Mouse (Mus musculus): ENCODE results near the gene Mab21l3. TPM values are rescaled to one million over a fixed set of nuclear protein-coding genes. Genes with fewer than 3 reads are reported as not detected.

The Mab21l3 gene
- not detected for total RNA-seq (2022)

DNA sequence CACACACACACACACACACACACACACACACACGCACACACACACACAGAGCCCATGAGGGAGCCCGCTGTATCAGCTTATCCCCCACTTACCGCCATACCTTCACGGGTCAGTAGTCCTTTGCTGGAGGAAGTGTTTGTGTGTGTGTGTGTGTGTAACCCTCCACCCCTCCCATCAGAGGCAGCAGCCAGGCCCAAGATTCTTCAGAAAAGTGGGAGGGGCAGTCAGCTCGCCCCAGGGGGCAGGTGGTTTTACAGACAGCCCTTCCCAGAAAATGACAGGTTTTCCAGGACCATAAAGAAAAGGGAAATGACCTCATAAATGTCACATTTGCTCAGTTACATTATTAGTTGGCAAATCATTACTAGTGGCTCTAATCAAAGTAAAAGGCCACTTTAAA is at the start of gene Mab21l3:
Gene Mab21l3 (minus strand): TSS at position 144 of the 400 bp plus-strand sequence.
- no peak for DNase-seq (ENCODE audit: low spot score in 2 of 2)

DNA sequence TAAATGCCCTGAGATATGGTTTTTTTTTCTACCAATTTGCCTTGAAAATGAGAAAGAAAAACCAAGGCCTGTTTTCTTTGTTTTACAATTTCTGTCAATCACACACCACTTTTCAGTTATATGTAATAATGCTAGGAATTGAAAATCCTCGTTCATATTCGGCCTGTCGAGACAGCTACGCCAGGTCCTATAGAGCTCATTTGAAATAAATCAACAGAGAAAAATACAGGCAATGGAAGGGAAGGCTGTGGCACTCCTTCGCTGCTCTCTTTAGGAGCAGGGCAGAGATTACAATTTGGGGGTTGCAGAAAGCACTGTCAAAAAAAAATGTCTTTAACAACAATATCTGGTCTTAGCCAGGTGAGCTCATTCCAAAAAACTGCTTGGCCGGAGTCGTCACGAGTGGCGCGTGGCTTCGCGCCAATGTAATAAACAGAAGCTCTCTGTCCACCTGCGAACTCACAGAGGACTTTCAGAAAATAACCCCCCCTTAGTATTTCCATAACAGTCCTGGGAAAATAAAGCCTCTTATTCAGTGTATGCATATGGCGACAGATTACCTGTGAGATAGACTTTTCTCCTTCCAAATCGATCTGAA is 48.7 kb upstream of the Mab21l3 start:
- no peak for DNase-seq (ENCODE audit: low spot score in 2 of 2)

DNA sequence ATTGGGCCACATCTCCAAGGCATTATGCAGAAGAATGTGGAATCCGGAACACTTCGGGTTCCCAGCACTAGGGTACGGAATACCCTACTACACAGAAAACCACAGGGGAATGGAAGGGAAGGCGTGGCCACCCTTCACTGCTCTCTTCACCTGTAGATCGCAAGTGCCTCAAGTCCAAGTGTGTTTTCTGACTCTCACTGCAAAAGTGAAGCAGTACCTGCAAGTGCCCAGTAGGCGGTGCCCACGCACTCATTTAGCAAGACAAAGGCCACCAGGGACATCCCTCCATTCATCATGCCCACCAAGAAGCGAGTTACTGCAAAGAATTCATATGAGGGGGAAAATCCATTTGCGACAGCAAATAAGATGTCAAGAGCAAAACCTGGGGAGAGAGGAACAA is 48.1 kb upstream of the Mab21l3 start:
- peak; percentile 13 to 40 for DNase-seq (ENCODE audit: low spot score in 2 of 2)

DNA sequence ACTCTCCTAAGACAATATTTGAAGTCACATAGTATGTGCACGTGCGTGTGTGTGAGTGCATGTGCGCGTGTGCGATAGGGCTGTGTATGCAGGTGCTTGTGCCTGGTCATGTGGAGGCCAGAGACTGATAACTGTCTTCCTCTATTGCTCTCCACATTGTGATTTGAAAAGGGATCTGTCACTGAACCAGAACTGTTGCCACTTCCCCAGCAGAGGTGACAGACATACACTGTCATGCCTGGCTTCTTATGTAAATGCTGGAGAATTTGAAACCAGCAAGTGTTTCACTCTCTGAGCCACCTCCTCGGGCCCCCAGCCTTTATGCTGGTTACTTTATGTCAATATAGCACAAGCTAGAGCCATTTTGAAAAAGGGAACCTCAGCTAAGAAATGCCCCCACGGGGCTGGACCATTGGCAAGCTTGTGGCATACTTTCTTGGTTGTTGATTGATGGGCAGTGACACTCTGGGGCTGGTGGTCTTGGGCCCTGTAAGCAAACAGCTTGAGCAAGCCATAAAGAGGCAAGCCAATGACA is 46.7 kb upstream of the Mab21l3 start:
- DNase-seq (ENCODE audit: low spot score in 2 of 2): no peak

DNA sequence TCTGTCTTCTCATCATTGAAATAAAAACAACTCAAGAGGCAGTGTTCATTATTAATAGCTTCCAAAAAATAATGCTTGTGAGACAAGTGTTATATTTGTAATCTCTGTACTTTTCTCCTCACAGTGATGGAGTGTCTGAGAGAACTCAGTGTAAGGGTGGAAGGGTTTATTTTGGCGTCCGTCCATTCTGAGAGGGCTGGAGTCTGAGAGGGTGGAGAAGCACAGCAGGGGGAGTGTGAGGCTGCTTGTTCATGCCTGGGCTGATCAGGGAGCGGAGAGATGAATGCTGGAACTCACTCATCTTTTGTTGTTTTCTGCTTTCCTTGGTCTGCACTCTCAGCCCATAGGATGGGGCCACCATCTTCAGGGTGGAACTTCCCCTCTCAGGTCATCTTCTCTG is 36.8 kb upstream of the Mab21l3 start:
- DNase-seq (ENCODE audit: low spot score in 2 of 2): no peak

DNA sequence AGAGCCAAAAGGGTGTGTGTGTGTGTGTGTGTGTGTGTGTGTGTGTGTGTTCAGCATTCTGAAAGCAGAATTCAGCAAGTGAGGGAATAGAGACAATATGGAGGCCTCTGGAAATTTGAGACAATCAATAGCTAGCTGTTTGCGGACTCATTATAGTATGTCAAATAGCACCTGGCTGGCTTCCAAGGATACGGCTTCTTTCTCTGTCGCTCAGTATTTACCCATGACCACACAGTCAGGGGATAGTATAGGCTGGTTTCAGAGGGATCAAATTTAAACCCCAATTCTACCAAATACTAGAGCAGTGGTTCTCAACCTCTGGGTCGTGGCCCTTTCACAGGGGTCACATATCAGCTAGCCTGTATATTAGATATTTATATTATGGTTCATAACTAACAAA is 36.3 kb upstream of the Mab21l3 start:
- no peak for DNase-seq (ENCODE audit: low spot score in 2 of 2)

DNA sequence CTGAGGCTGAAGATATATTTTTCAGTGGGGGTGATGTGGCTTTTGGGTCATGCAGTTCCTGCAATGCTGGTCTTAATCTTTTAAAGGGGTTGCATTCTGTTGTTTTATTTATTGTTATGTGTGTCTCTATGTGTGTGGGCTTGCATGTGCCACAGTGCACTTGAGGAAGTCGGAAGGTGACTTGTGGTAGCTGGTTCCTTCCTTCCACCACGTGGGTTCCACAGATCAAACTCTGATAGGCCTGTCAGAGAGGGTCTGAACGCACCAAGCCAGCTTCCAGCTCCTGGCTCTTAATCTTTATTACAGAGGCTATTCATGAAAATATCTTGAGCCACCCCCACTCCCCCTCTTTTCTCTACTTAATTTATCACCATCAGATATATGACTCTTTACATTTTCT is 35.1 kb upstream of the Mab21l3 start:
- no peak for DNase-seq (ENCODE audit: low spot score in 2 of 2)

DNA sequence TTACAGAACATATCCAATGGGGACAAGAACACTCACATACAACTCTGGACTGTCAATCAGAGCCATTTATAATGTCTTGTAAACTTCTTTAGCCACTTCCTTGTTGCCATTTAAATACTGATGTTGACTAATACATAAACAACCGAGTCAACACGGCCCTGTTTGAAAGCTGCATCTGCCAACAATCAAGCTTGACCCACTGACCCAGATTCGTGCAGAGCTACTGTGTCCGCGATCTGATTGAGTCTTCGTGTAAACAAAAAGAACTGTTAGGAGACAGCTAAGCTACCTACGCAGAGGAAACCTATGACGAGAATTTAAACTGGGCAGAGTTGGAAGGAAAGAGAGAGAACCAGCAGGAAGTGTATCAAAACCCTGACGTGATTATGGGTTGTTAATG is 33.0 kb upstream of the Mab21l3 start:
- DNase-seq (ENCODE audit: low spot score in 2 of 2): no peak

DNA sequence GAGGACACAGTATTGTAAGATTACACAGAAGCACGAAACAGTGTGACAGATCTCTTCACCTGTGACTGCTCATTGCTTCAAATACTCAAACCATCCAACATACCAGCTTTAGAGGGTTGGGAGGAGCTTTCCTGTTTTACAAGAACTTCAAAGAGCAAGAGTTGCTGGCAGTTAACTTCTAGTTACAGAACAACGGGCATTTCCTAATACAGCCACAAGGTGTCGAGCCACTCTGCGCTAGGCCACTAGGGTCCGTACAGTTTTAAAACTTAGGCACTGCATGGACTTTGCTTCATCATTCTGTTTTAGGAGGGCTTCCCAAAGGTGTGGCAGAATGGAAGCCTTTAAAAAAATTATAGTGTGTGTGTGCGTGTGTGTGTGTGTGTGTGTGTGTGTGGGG is 32.1 kb upstream of the Mab21l3 start:
- DNase-seq (ENCODE audit: low spot score in 2 of 2): no peak

DNA sequence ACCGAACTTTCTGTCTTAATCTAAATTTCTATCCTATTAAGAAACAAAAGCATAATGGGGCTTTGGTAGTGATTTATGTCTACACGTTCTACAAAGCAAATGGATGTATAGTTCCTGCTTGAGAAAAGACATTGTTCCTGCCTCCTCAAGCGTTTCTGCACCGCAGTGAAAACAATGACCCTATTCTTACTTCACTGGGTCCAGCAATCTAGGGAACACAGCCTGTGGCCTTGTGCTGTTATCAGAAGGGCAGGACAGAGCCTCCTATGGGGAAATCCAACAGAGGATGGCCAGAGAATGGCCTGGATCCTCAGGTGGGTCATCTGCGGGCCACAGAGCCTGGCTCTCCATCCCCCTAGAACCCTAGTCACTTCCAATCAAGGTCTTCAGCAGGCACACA is 29.4 kb upstream of the Mab21l3 start:
- no peak for DNase-seq (ENCODE audit: low spot score in 2 of 2)

DNA sequence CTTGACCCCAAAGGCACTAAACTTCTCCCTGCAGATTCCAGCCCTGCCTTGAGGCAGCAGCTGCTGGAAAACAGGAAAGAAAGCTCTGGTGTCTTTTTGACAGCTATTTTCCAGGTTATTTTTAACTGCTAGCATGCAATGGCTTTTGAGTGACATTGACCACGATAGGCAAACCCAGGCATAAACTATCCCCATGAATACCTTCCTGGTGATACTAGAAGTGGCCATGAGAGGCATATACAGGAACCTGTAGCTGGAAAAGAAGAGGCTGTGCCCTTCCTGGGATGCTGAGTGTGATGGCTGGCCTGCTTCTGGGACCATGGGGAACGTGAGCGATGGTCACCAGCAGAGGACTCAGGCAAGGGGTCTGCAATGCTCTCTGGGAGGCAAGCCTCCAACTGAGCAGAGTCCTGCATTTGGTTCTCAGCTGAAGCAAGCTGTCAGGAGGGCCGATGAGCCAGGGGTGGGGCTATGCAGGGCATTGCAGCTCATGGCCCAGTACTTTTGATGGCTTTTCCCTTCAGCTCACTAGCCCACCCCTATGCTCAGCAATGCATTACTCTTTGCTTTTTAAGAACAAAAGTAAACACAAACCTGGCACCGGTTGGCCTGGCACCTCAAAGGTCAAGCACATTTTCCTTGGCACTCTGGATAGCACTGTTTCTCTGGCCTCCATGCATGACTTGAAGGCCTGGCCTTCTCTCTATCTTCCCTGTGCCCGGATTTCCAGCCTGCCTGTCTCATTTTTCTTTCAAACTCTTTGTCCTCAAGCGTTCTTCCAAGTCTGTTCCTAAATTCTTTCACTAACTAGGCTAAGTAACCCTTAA is 27.9 kb upstream of the Mab21l3 start:
- DNase-seq (ENCODE audit: low spot score in 2 of 2): no peak

DNA sequence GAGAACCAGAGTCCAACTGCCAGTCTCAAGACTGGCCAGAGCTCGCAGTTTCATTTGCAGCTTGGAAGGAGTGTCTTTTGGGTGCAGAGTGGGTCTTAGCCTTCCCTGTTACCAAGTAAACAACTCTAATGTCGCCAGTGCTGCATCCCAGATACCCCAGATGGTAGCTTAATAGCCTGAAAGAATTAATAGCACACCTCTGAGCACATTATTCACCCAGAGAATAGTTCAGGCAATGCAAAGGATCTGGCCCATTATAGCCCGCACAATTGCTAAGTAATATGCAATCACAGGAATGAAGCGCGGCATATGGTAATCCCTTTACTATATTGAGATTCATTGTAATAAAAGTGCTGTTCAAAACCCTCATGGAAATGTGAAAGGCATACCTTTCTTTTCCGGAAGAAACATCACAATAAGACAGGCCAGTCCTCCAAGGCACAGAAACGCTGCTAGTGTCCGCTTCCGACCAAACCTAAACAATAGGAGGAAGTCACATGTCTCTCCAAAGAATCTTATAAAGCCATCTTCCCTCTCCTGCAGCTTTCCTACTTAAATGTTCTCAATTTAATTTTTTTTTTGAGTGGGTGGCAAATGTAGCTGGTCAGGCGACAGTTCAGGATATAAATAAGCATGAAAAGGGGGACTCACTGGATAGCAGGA is 26.6 kb upstream of the Mab21l3 start:
- no peak for DNase-seq (ENCODE audit: low spot score in 2 of 2)

DNA sequence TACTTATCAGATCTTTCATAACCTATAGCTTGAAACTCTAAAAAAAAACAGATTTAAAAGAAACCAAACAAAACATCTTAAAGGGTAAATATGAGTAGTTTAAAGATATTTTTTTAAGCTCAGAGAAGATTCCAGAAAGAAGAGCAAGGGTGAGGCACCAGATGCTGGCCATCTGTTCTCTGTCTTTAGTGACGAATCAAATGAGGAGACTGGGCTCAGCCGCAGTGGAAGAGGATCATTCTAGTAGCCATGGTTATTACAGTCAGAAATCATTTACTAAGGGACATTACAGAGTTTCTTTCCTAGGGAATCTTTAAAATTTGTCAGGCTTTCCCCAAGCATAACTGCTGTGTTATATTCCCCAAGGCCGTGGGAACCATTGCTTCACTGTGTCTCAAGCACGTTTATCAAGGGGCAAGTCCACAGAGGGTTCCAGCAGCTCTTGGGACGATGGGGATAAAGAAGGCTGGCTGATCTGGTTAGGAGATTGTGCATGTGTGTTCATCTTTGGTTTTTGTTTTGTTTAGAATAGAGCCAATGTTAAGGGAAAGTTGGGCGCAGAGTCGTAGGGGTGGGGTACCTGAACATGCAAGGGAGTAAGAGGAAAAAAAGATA is 24.4 kb upstream of the Mab21l3 start:
- no peak for DNase-seq (ENCODE audit: low spot score in 2 of 2)

DNA sequence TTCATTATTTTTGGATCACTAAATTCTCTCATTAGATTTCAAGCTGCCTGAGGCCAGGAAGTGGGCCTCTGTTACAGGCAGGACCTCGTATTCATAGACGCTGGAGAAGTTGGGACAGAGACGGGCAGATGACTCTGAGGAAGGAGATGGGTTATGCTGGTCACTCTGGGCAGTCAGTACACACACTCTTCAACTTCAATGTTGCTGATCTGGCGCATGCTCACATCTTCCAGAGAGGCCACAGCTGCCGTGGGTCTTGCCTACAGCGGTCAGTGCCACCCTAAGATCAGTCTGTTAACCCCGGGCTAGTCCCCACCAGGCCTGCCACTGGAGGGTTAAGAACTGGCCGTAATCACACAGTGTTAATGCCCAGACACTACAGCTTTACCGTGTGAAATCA is 23.2 kb upstream of the Mab21l3 start:
- DNase-seq (ENCODE audit: low spot score in 2 of 2): no peak

DNA sequence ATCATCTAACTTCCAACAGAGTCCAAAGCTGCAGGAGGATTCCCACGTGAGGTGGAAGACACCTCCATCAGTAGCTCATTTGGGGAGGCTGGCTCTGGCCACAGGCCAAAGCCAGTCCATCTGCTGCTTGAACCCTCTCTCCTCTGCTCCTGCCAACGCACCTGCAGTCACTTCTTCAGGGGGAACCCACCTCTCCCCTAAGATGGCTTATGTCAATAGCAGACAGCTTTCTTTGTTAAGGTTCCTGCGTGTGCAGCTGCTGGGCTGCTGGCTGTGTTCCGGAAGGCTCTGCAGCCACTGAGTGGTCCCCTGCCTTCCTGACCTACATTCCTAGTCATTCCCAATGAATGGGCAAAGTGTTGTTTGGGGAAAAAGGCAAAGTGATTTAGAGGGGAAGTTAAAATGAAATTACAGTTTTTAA is 18.3 kb upstream of the Mab21l3 start:
- no peak for DNase-seq (ENCODE audit: low spot score in 2 of 2)

DNA sequence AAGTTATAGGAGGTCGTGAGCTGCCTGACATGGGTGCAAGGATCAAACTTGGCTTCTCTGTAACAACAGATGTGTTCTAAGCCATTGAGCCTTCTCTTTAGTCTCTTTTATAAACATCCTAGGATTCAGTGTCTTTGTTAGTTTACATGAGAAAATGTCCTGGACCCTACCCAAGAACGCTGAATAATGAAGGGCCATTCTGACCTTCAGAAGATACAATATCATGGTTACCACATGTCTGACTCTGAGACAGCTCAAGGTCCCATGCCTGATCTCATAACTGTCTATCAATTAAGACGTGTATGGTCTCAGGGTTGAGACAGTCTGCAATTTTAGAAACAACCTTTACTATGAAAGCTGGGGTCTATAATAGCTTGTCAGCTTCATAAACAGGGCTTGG is 13.1 kb upstream of the Mab21l3 start:
- no peak for DNase-seq (ENCODE audit: low spot score in 2 of 2)

DNA sequence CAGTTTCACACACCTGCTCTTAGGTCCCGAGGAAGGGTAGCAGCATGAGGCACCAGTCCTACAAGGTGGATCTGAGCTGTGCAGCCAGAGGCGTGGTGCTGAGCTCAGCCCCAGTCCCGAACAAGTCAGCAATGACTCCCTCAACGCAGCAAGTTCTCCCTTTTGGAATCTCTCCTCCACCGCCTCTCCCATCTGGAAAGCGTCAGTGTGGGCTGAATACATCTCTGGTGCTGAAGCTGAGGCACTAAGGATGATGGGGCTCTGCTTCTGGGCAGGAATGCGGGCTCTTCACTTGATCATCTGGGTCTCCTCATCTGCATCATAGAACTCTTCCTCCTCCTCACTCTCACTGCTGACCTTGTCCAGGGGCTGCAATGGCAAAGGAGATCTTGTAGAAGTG is 11.4 kb upstream of the Mab21l3 start:
- DNase-seq (ENCODE audit: low spot score in 2 of 2): no peak

DNA sequence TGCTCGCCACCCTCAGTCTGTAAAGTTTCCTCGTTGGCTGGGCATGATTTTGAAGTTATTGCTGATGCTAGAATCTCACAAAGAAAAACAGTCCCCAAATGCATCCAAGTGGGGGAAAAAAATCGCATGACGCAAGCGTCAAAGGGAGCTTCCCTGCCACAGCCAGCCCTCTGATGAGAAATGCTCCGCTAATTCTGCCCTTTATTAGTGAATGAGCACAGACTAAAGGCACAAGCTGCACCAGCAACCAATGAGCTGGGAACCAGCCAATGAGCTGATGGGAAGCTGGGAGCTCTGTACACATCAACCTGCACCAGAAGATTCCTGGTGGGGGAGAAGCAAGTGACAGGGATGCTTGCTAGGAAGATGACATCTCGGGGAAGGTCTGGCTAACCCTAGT is 11.0 kb upstream of the Mab21l3 start:
- DNase-seq (ENCODE audit: low spot score in 2 of 2): no peak

DNA sequence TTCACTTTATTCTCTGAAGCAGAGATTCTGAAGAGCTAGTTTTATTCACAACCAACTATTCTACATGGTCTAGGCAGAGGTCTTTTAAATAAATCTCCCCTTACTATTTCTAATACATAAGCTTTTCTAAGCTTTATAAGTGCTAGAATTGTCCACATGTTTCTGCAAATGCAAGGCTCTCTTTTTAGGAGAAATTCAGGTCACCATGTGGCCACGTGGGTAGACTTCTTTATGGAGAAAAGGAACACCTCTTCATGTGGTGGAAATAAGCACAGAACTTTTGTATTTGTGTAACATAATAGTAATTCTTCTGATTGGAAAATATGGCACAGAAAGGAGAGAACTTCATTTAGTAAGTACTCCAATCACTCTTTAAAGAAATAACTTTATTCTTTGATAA is 5.3 kb upstream of the Mab21l3 start:
- no peak for DNase-seq (ENCODE audit: low spot score in 2 of 2)

DNA sequence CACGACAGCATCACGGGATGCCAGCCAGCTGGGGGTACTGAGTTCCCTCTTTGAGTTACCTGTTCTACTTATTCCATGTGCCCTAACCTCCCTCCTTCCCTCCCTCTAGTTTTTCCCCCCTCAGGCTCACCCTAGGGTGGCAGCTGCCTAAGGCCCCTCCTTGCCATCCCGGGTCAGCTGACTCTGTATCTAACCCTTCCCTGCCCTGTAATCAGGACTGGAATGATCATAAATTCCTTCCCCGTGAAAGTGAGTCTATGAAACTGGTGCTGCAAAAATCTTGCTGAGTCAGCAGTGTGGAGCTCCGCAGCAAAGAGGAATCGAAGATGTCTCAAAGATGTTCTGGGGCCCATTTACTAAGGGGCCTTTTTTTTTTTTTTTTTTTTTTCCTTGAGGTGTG is 2.6 kb upstream of the Mab21l3 start:
- no peak for DNase-seq (ENCODE audit: low spot score in 2 of 2)

DNA sequence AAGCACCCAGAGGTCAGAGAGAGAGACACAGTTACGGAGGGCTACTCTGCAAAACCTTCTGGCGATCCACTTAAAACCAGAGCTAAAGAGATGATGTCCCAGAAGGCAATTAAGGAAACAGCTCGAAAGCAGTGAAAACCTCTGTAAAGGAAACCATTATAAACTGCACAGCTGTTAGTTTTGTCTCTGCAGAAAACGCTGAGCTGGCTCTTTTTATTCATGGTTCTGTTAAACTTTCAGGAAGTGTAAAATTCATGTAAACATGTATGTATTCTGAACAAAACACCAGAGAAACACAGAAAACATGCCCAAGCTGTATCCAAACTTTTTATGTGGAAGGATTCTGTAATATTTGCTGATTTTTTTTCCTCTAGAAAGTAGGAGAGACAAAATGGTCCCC is 2.7 kb downstream of the Mab21l3 start:
- DNase-seq (ENCODE audit: low spot score in 2 of 2): no peak

Measured in gastrocnemius, adult 8-10 months (tissue).